Mouse (Mus musculus): ENCODE results near the gene Ralgps1. TPM values are rescaled to one million over a fixed set of nuclear protein-coding genes. Genes with fewer than 3 reads are reported as not detected.
"Not testable (repeated sequence)": the region's sequence is repeated elsewhere in the genome, so short reads cannot be mapped to it uniquely, and the experiment has no call there.

Ralgps1 gene
- polyA plus RNA-seq, 1 experiment from 2014 or later = 1.1 TPM

- peaks cover 21% of the 10 kb centered on the region for H3K4me1 ChIP-seq (ENCODE audit: control insufficient read depth, low read depth, low read length)
- no peaks in the 10 kb centered on the region for H3K9me3 ChIP-seq (replicated peaks; ENCODE audit: control insufficient read depth, low read length)
- peaks cover 38% of the 10 kb centered on the region for H3K27me3 ChIP-seq (ENCODE audit: control insufficient read depth, insufficient read depth, low read depth, low read length)
- no peak within 1 kb of the TSS; the same call in 1 of the 2 replicates for H3K9ac ChIP-seq (ENCODE audit: low read depth, low read length)
- H3K4me2 ChIP-seq (ENCODE audit: low read depth, low read length) = peak within 1 kb of the TSS; percentile 93
- no peaks in the 10 kb centered on the region for H3K36me3 ChIP-seq (ENCODE audit: control insufficient read depth, insufficient read depth)
- no peak within 1 kb of the TSS; the same call in 1 of the 2 replicates for H3K27ac ChIP-seq (ENCODE audit: low read length)
- WGBS (ENCODE audit: insufficient replicate concordance) = 1% methylated on average over 22 of the region's 22 CpGs
- peak within 1 kb of the TSS; percentile 67 for H3K4me3 ChIP-seq (ENCODE audit: low read depth, low read length)
- no peak for ATAC-seq (ENCODE audit: low read depth)
These were observed 239.7 kb downstream of the Ralgps1 start, which contains the start of gene Garnl3 for GRCm38 (mm10) chr2:33131500-33132092. Garnl3 (minus strand) TSS chr2:33131654.

- no peaks in the 10 kb centered on the region for H3K9me3 ChIP-seq (replicated peaks; ENCODE audit: control insufficient read depth, low read length)
- ATAC-seq (ENCODE audit: low read depth) = peak; percentile 91
- peak overlapping the region; percentile 67 for H3K4me3 ChIP-seq (ENCODE audit: low read depth, low read length)
- no peak overlapping the region; the same call in 1 of the 2 replicates for H3K27ac ChIP-seq (ENCODE audit: low read length)
- H3K27me3 ChIP-seq (ENCODE audit: control insufficient read depth, insufficient read depth, low read depth, low read length) = peaks cover 38% of the 10 kb centered on the region
- WGBS (ENCODE audit: insufficient replicate concordance) = under 1% methylated on average over 49 of the region's 55 CpGs
- peak overlapping the region; percentile 93 for H3K4me2 ChIP-seq (ENCODE audit: low read depth, low read length)
- H3K36me3 ChIP-seq (ENCODE audit: control insufficient read depth, insufficient read depth) = no peaks in the 10 kb centered on the region
- H3K4me1 ChIP-seq (ENCODE audit: control insufficient read depth, low read depth, low read length) = peaks cover 21% of the 10 kb centered on the region
- peak overlapping the region; percentile 46 for H3K9ac ChIP-seq (ENCODE audit: low read depth, low read length)
These were observed 240.5 kb downstream of the Ralgps1 start for GRCm38 (mm10) chr2:33130526-33131483.

DNA sequence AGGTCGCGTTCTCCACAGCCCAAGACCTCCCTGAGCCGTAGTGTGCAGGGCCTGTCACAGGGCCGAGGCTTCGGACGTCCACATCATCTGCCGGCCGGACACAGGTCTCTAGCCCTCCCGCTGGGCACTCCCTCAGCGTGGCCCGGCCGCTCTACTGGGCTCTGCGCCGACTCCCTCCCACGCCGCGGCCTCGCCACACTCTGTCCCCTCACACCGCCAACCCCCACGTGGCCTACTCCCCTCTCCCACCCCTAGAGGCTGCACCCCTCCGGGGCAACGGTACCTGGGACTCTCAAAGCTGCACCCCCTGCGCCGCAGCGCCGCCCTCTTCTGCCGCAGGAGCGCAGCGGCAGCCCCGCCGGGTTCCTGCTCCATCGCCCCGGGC lies 241.2 kb downstream of the Ralgps1 start:
- no peaks in the 10 kb centered on the region for H3K9me3 ChIP-seq (replicated peaks; ENCODE audit: control insufficient read depth, low read length)
- H3K4me1 ChIP-seq (ENCODE audit: control insufficient read depth, low read depth, low read length) = peaks cover 21% of the 10 kb centered on the region
- WGBS (ENCODE audit: insufficient replicate concordance) = 0% methylated on average over 29 of the region's 33 CpGs
- peak overlapping the region; percentile 46 for H3K9ac ChIP-seq (ENCODE audit: low read depth, low read length)
- H3K27me3 ChIP-seq (ENCODE audit: control insufficient read depth, insufficient read depth, low read depth, low read length) = peaks cover 38% of the 10 kb centered on the region
- no peak for ATAC-seq (ENCODE audit: low read depth)
- no peaks in the 10 kb centered on the region for H3K36me3 ChIP-seq (ENCODE audit: control insufficient read depth, insufficient read depth)
- peak overlapping the region; percentile 67 for H3K4me3 ChIP-seq (ENCODE audit: low read depth, low read length)
- H3K27ac ChIP-seq (ENCODE audit: low read length) = no peak overlapping the region
- H3K4me2 ChIP-seq (ENCODE audit: low read depth, low read length) = peak overlapping the region; percentile 93

- Histone ChIP-seq H3K9ac (ENCODE audit: low read depth, low read length) (peak overlapping the region; percentile 46), H3K9me3 (replicated peaks; ENCODE audit: control insufficient read depth, low read length) (no peaks in the 10 kb centered on the region), H3K4me1 (ENCODE audit: control insufficient read depth, low read depth, low read length) (peaks cover 21% of the 10 kb centered on the region), H3K27me3 (ENCODE audit: control insufficient read depth, insufficient read depth, low read depth, low read length) (peaks cover 38% of the 10 kb centered on the region), H3K4me3 (ENCODE audit: low read depth, low read length) (peak overlapping the region; percentile 67), H3K36me3 (ENCODE audit: control insufficient read depth, insufficient read depth) (no peaks in the 10 kb centered on the region), H3K27ac (ENCODE audit: low read length) (no peak overlapping the region), H3K4me2 (ENCODE audit: low read depth, low read length) (peak overlapping the region; percentile 93)
- no peak for ATAC-seq (ENCODE audit: low read depth)
- 5% methylated on average over 10 of the region's 10 CpGs for WGBS (ENCODE audit: insufficient replicate concordance)
These were observed 241.6 kb downstream of the Ralgps1 start for GRCm38 (mm10) chr2:33129696-33130095.

DNA sequence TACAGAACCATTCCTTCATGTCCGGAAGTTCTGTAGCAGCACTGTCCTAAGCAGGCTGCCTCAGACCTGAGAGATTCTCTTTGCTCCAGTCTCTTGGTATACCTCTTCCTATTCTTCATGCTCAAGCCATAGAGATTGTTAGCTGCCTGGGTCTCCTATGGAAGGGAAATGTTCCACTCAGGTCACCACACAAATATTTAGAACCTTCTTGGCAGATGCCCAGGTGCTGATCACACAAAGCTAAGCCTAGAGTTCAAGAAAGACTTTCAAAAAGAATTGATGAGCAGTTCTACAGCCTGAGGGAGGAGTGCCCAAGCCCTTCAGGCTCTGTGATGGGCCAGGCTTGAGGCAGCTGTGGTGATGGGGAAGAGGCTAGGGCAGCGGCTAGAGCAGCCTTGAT lies 242.3 kb downstream of the Ralgps1 start:
- Histone ChIP-seq H3K9me3 (replicated peaks; ENCODE audit: control insufficient read depth, low read length) (no peaks in the 10 kb centered on the region), H3K27me3 (ENCODE audit: control insufficient read depth, insufficient read depth, low read depth, low read length) (peaks cover 36% of the 10 kb centered on the region), H3K4me3 (ENCODE audit: low read depth, low read length) (no peak overlapping the region), H3K27ac (ENCODE audit: low read length) (no peak overlapping the region), H3K9ac (ENCODE audit: low read depth, low read length) (no peak overlapping the region), H3K36me3 (ENCODE audit: control insufficient read depth, insufficient read depth) (no peaks in the 10 kb centered on the region), H3K4me2 (ENCODE audit: low read depth, low read length) (no peak overlapping the region), H3K4me1 (ENCODE audit: control insufficient read depth, low read depth, low read length) (peaks cover 21% of the 10 kb centered on the region)
- WGBS (ENCODE audit: insufficient replicate concordance) = 49% methylated on average over 2 of the region's 2 CpGs
- ATAC-seq (ENCODE audit: low read depth) = no peak

DNA sequence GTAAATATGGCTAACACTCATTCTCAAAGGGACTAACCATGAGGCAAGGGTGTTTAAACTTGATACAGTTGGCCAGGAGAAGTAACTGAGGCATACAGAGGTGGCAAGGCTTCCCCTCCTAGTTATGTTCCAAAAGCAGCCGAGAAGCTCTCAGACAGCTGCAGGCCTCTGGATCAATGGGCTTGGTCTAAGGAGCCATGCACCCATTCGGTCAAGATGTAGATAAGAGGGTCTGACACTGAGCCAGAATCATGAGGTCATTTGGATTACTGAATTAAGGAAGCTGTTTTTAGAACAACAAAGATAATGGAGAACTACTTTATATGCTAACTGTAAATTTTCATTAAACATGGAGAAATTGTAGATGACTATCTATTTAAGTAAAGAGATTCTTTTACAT lies 244.0 kb downstream of the Ralgps1 start:
- Histone ChIP-seq H3K27me3 (ENCODE audit: control insufficient read depth, insufficient read depth, low read depth, low read length) (peaks cover 28% of the 10 kb centered on the region), H3K4me3 (ENCODE audit: low read depth, low read length) (no peak overlapping the region), H3K27ac (ENCODE audit: low read length) (no peak overlapping the region), H3K9ac (ENCODE audit: low read depth, low read length) (no peak overlapping the region), H3K4me1 (ENCODE audit: control insufficient read depth, low read depth, low read length) (peaks cover 21% of the 10 kb centered on the region), H3K36me3 (ENCODE audit: control insufficient read depth, insufficient read depth) (no peaks in the 10 kb centered on the region), H3K4me2 (ENCODE audit: low read depth, low read length) (no peak overlapping the region), H3K9me3 (replicated peaks; ENCODE audit: control insufficient read depth, low read length) (no peaks in the 10 kb centered on the region)
- 40% methylated on average over 2 of the region's 2 CpGs for WGBS (ENCODE audit: insufficient replicate concordance)
- ATAC-seq (ENCODE audit: low read depth) = no peak

DNA sequence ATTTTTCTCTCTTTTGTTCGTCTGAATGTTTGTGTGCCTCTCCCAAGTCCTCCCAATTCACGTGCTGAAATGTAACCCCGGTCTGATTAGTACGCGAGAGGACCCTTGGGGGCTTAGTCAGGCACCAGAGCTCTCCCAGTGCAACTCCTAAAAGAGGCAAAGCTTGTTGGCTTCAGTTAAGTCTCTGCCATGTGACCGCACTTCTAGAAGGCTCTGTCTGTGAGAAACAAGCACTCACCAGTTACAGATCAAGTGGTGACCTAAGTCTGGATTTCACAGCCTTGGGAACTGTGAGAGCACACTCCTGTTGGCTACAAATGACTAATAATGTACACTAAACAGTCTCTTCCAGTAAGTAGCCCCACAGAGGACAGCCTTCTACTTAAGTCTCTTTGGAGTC lies 248.4 kb downstream of the Ralgps1 start:
- 70% methylated on average over 6 of the region's 6 CpGs for WGBS (ENCODE audit: insufficient replicate concordance)

GRCm38 (mm10) chr2:33100536-33100935 lies 270.8 kb downstream of the Ralgps1 start:
- Histone ChIP-seq H3K4me3 (ENCODE audit: low read depth, low read length) (no peak overlapping the region), H3K27ac (ENCODE audit: low read length) (no peak overlapping the region), H3K4me1 (ENCODE audit: control insufficient read depth, low read depth, low read length) (no peaks in the 10 kb centered on the region), H3K36me3 (ENCODE audit: control insufficient read depth, insufficient read depth) (no peaks in the 10 kb centered on the region), H3K9me3 (replicated peaks; ENCODE audit: control insufficient read depth, low read length) (no peaks in the 10 kb centered on the region), H3K27me3 (ENCODE audit: control insufficient read depth, insufficient read depth, low read depth, low read length) (no peaks in the 10 kb centered on the region), H3K9ac (ENCODE audit: low read depth, low read length) (no peak overlapping the region), H3K4me2 (ENCODE audit: low read depth, low read length) (no peak overlapping the region)
- WGBS (ENCODE audit: insufficient replicate concordance) = 59% methylated on average over 8 of the region's 8 CpGs
- ATAC-seq (ENCODE audit: low read depth) = no peak

More for the DNA sequence above, 248.4 kb downstream of the Ralgps1 start:
- no peak for ATAC-seq (ENCODE audit: low read depth)
- H3K9me3 ChIP-seq (replicated peaks; ENCODE audit: control insufficient read depth, low read length) = no peaks in the 10 kb centered on the region
- H3K4me2 ChIP-seq (ENCODE audit: low read depth, low read length) = no peak overlapping the region
- no peaks in the 10 kb centered on the region for H3K36me3 ChIP-seq (ENCODE audit: control insufficient read depth, insufficient read depth)
- H3K27me3 ChIP-seq (ENCODE audit: control insufficient read depth, insufficient read depth, low read depth, low read length) = no peaks in the 10 kb centered on the region
- no peak overlapping the region for H3K4me3 ChIP-seq (ENCODE audit: low read depth, low read length)
- no peak overlapping the region for H3K27ac ChIP-seq (ENCODE audit: low read length)
- no peaks in the 10 kb centered on the region for H3K4me1 ChIP-seq (ENCODE audit: control insufficient read depth, low read depth, low read length)
- no peak overlapping the region for H3K9ac ChIP-seq (ENCODE audit: low read depth, low read length)

GRCm38 (mm10) chr2:33097326-33097725 lies 274.0 kb downstream of the Ralgps1 start:
- H3K9ac ChIP-seq (ENCODE audit: low read depth, low read length); H3K4me3 ChIP-seq (ENCODE audit: low read depth, low read length); H3K9me3 ChIP-seq (replicated peaks; ENCODE audit: control insufficient read depth, low read length); H3K36me3 ChIP-seq (ENCODE audit: control insufficient read depth, insufficient read depth); ATAC-seq (ENCODE audit: low read depth); H3K4me1 ChIP-seq (ENCODE audit: control insufficient read depth, low read depth, low read length); H3K27ac ChIP-seq (ENCODE audit: low read length); H3K27me3 ChIP-seq (ENCODE audit: control insufficient read depth, insufficient read depth, low read depth, low read length); H3K4me2 ChIP-seq (ENCODE audit: low read depth, low read length): not testable (repeated sequence)
- 67% methylated on average over 12 of the region's 12 CpGs for WGBS (ENCODE audit: insufficient replicate concordance)

All from liver, embryonic 16.5 days (tissue).